Mouse (Mus musculus): ENCODE data around the gene Lsm3. TPM values are rescaled to one million over a fixed set of nuclear protein-coding genes. Genes with fewer than 3 reads are reported as not detected.

The Lsm3 gene
- total RNA-seq, 2 experiments from 2014 or later, result 55.2 to 57.3 TPM

- no peak for DNase-seq
Observed at GRCm38 (mm10) chr6:91552693-91553092, 37.0 kb downstream of the Lsm3 start.

DNA sequence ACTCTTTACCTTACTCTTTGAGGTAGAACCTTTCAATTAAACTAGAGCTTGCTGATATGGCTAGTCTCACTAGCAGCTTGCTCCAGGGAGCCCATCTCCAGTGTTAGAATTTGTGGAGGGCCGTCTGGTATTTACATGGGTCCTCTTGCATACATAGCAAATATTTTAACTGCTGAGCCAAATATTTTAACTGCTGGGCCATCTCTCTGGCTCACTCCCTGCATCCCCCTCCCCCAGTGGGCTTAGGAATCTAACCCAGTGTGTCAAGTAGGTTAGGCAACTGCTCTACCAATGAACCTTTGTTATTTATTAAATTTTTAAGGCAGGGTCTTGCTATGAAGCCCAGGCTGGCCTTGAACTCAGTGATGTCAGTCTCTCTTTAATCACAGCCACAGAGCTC lies 42.8 kb downstream of the Lsm3 start:
- DNase-seq, result no peak

DNA sequence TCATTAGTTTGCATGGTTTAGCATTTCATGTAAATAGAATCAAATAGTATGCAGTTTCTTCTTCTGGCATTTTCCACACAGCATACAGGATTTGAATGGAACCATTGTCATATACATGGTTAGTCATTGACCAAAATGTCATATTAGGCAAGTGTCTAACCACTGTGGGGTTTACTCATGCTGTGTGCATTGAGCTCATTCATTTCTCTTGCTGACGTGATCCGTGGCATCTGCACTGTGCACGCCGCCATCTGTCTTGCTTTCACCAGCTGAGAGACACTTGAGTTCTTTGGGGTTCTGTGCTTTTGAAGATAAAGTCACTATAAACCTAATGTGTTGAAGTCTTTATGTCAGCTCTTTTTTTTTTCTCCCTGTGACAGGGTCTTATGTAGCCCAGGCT lies 43.6 kb downstream of the Lsm3 start:
- no peak for DNase-seq

DNA sequence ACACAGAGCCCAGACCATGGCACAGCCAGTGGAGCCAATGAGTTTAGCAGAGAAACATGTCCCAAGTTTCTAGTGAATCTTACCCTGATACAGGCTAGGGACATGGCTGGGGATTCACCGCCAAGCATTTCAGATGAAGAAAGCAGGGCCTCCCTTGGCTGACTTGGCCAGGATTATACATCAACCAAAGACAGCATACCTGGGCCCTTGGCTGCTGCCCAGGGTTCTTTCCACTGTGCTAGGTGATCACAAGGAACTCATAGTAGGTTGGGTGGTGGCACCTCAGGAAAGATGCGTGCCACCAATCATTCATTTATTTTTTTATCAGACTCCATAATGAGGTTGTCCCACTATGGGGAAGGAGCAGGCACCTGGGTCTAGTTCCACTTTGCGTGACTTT lies 44.5 kb downstream of the Lsm3 start:
- DNase-seq, result no peak

- DNase-seq, result no peak
Observed at GRCm38 (mm10) chr6:91563031-91563430, 47.3 kb downstream of the Lsm3 start.

- DNase-seq, result no peak
Observed at GRCm38 (mm10) chr6:91566407-91566806, 50.7 kb downstream of the Lsm3 start.

Other genes with a start within 250 kb of the Lsm3 start
- gene Wnt7a, start 104.6 kb upstream of the Lsm3 start, total RNA-seq (2021), result not detected
- 10 to 100 TPM in 1 of 2 experiments, 1 to 10 TPM in 1; 9.9 to 10.0 TPM for gene Chchd4, start 42.4 kb upstream of the Lsm3 start, total RNA-seq (2021)
- 10 to 100 TPM; 32.5 to 41.5 TPM for gene Tmem43, start 42.2 kb upstream of the Lsm3 start, total RNA-seq (2021)
- gene Xpc, start within 50 bp of the Lsm3 start, total RNA-seq (2021), result 1 to 10 TPM; 5.9 to 8.4 TPM
- gene Slc6a6, start 168.1 kb downstream of the Lsm3 start, total RNA-seq (2021), result 10 to 100 TPM; 43.1 to 64.5 TPM